Mouse (Mus musculus) small intestine, adult 2 months (tissue): ENCODE measurements around the gene Sall4. TPM values are rescaled to one million over a fixed set of nuclear protein-coding genes. Genes with fewer than 3 reads are reported as not detected.
"Not testable (repeated sequence)": the region's sequence is repeated elsewhere in the genome, so short reads cannot be mapped to it uniquely, and the experiment has no call there.

ENCODE experiments used
- H3K27ac ChIP-seq: fragments of 200-500 bp; 2 replicates; pipeline ENCODE4 v1.5.1; 2012; ENCODE audit warnings: low read depth, low read length, control low read depth, inconsistent platforms; ENCODE audit not compliant: insufficient read depth
- H3K27me3 ChIP-seq: fragments of 200-500 bp; 2 replicates; pipeline ENCODE4 v1.6.1; 2012; ENCODE audit warnings: mild to moderate bottlenecking, moderate library complexity, low read length, inconsistent platforms; ENCODE audit not compliant: control insufficient read depth, insufficient read depth
- H3K36me3 ChIP-seq: fragments of 200-500 bp; 2 replicates; pipeline ENCODE4 v1.6.1; 2012; ENCODE audit warnings: mild to moderate bottlenecking, low read length, control low read depth, inconsistent platforms; ENCODE audit not compliant: control insufficient read depth, insufficient read depth
- H3K4me1 ChIP-seq: fragments of 200-500 bp; 2 replicates; pipeline ENCODE4 v1.6.1; 2012; ENCODE audit warnings: low read length, inconsistent platforms, mixed read lengths; ENCODE audit not compliant: control insufficient read depth, insufficient read depth, insufficient read length
- H3K4me3 ChIP-seq: fragments of 200-500 bp; 2 replicates; pipeline ENCODE4 v1.5.1; 2012; ENCODE audit warnings: low read depth, mild to moderate bottlenecking, control low read depth, inconsistent platforms, low read length, moderate library complexity
- CTCF ChIP-seq: fragments of 200-500 bp; IDR thresholded peaks from 2 replicates; pipeline ENCODE4 v1.5.1; 2012; ENCODE audit warnings: low read depth, mild to moderate bottlenecking, control low read depth, inconsistent platforms, low read length, moderate library complexity, mixed read lengths; ENCODE audit not compliant: insufficient replicate concordance, insufficient read length; ENCODE audit errors: extremely low read depth
- POLR2A ChIP-seq: fragments of 200-500 bp; IDR thresholded peaks from 2 replicates; pipeline ENCODE4 v1.6.1; 2012; ENCODE audit warnings: low read depth, mild to moderate bottlenecking, control low read depth, inconsistent platforms, low read length, moderate library complexity
- WGBS: fragments of 180-500 bp; shearing (Covaris S2); methylation state at CpG from one replicate; pipeline ENCODE4 v1.1.7; 2018; 5-methylcytosine and 5-hydroxymethylcytosine counted together
- polyA plus RNA-seq: library from polyadenylated mRNA; depleted of rRNA; stranded (reverse); fragments of >200 nt; gene quantifications from 2 replicates; pipeline ENCODE4 v1.2.3, GENCODE M21; 2012

Gene Sall4
- polyA plus RNA-seq, 1 experiment: 0.13 TPM

- no peak for TF ChIP-seq POLR2A
- TF ChIP-seq CTCF: no peak
- H3K36me3 ChIP-seq: no peaks in the 10 kb centered on the region
- no peak overlapping the region for H3K27ac ChIP-seq
- H3K4me3 ChIP-seq: no peak overlapping the region
- peaks cover 2% of the 10 kb centered on the region; the same call in 1 of the 2 replicates for H3K4me1 ChIP-seq
- peaks cover 36% of the 10 kb centered on the region for H3K27me3 ChIP-seq
- 22% methylated on average over 4 of the region's 4 CpGs for WGBS
Measured at GRCm38 (mm10) chr2:168761954-168762353, 5.8 kb downstream of the Sall4 start.

- Histone ChIP-seq H3K27ac (no peak overlapping the region), H3K4me3 (no peak overlapping the region), H3K27me3 (peaks cover 28% of the 10 kb centered on the region), H3K4me1 (no peaks in the 10 kb centered on the region; the same call in 1 of the 2 replicates), H3K36me3 (no peaks in the 10 kb centered on the region)
- 72% methylated on average over 9 of the region's 9 CpGs for WGBS
- TF ChIP-seq CTCF (no peak), POLR2A (no peak)
Measured at GRCm38 (mm10) chr2:168761141-168761540, 6.6 kb downstream of the Sall4 start.

GRCm38 (mm10) chr2:168744406-168744805 lies 23.3 kb downstream of the Sall4 start:
- H3K36me3 ChIP-seq, H3K27ac ChIP-seq, H3K4me3 ChIP-seq, H3K27me3 ChIP-seq, H3K4me1 ChIP-seq: not testable (repeated sequence)
- WGBS: 88% methylated on average over 10 of the region's 10 CpGs

- WGBS: 17% methylated on average over 7 of the region's 7 CpGs
- Histone ChIP-seq H3K27ac (0 out of 2 replicates have a peak overlapping the region, but pooled peaks have one; percentile 35), H3K4me1 (peaks cover 4% of the 10 kb centered on the region; the same call in 1 of the 2 replicates), H3K4me3 (no peak overlapping the region), H3K27me3 (no peaks in the 10 kb centered on the region), H3K36me3 (no peaks in the 10 kb centered on the region)
- TF ChIP-seq POLR2A: no peak
- TF ChIP-seq CTCF: peak; percentile 79; the same call in 1 of the 2 replicates
Measured at GRCm38 (mm10) chr2:168742649-168743048, 25.1 kb downstream of the Sall4 start.

GRCm38 (mm10) chr2:168742059-168742627 lies 25.6 kb downstream of the Sall4 start, which contains the start of gene Atp9a:
Gene Atp9a, minus strand, starts transcription at chr2:168742409.
- WGBS: 2% methylated on average over 33 of the region's 33 CpGs
- TF ChIP-seq CTCF (no peak), POLR2A (no peak)
- peak within 1 kb of the TSS; percentile 35; the same call in 1 of the 2 replicates for H3K27ac ChIP-seq
- H3K4me3 ChIP-seq: peak within 1 kb of the TSS; percentile 93
- H3K36me3 ChIP-seq: no peaks in the 10 kb centered on the region
- H3K4me1 ChIP-seq: peaks cover 4% of the 10 kb centered on the region; the same call in 1 of the 2 replicates
- no peaks in the 10 kb centered on the region for H3K27me3 ChIP-seq

- Histone ChIP-seq H3K36me3 (no peaks in the 10 kb centered on the region), H3K27ac (peak overlapping the region; percentile 66; the same call in 1 of the 2 replicates), H3K4me3 (peak overlapping the region; percentile 93), H3K27me3 (no peaks in the 10 kb centered on the region), H3K4me1 (peaks cover 4% of the 10 kb centered on the region; the same call in 1 of the 2 replicates)
- WGBS: 2% methylated on average over 79 of the region's 108 CpGs
- TF ChIP-seq POLR2A: 0 out of 2 replicates have a peak, but pooled peaks have one; percentile 34
- no peak; the same call in 1 of the 2 replicates for TF ChIP-seq CTCF
Measured at GRCm38 (mm10) chr2:168741273-168742058, 26.3 kb downstream of the Sall4 start.

GRCm38 (mm10) chr2:168740496-168740895 lies 27.2 kb downstream of the Sall4 start:
- WGBS: 36% methylated on average over 10 of the region's 10 CpGs
- Histone ChIP-seq H3K27ac (peak overlapping the region; percentile 66), H3K4me1 (peaks cover 6% of the 10 kb centered on the region; the same call in 1 of the 2 replicates), H3K36me3 (no peaks in the 10 kb centered on the region), H3K27me3 (no peaks in the 10 kb centered on the region), H3K4me3 (peak overlapping the region; percentile 36)
- no peak for TF ChIP-seq CTCF
- no peak for TF ChIP-seq POLR2A
